Mouse (Mus musculus) cortical plate, adult 2 months (tissue): ENCODE results near the gene Cfap46. TPM values are rescaled to one million over a fixed set of nuclear protein-coding genes. Genes with fewer than 3 reads are reported as not detected.

ENCODE experiments used
- H3K27ac ChIP-seq: fragments of 200-500 bp; 2 replicates; pipeline ENCODE4 v1.5.1; 2012; ENCODE audit warnings: low read length, control low read depth, inconsistent platforms; ENCODE audit not compliant: insufficient read depth
- H3K4me1 ChIP-seq: fragments of 200-500 bp; 2 replicates; pipeline ENCODE4 v1.6.1; 2011; ENCODE audit warnings: low read length; ENCODE audit not compliant: control insufficient read depth, insufficient read depth
- H3K4me3 ChIP-seq: fragments of 200-500 bp; 2 replicates; pipeline ENCODE4 v1.5.1; 2011; ENCODE audit warnings: mild to moderate bottlenecking, low read length, control low read depth; ENCODE audit not compliant: insufficient read depth
- CTCF ChIP-seq: fragments of 200-500 bp; IDR thresholded peaks from 2 replicates; pipeline ENCODE4 v1.5.1; 2011; ENCODE audit warnings: mild to moderate bottlenecking, control low read depth, low read length; ENCODE audit not compliant: insufficient read depth; ENCODE audit errors: extremely low read depth
- POLR2A ChIP-seq: fragments of 200-500 bp; IDR thresholded peaks from 2 replicates; pipeline ENCODE4 v1.6.1; 2011; ENCODE audit warnings: mild to moderate bottlenecking, low read length, control low read depth; ENCODE audit not compliant: insufficient read depth; ENCODE audit errors: extremely low read depth
- polyA plus RNA-seq: library from polyadenylated mRNA; depleted of rRNA; stranded (reverse); fragments of >200 nt; gene quantifications from 2 replicates; pipeline ENCODE4 v1.2.3, GENCODE M21; 2012

Cfap46 gene
- polyA plus RNA-seq, 1 experiment: 5.0 TPM

DNA sequence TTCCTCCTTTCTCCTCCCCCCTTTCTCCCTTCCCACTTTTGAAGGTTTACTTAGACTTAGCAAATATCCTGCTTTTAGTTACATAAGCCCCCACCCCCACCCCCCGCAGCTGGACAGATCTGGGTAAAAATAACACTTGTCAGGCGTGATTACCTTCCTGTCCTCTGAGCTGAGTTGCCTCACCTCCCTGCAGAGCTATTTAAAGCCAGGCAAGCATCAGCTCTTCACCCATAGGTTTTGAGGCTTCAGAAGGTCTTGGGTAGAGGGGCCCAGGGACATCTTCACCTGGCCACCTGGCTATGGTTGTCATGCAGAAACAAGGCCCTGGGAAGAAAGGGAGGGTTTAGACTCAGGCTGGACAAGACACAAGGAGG is 20.2 kb upstream of the Cfap46 start:
- Histone ChIP-seq H3K27ac (no peak overlapping the region), H3K4me1 (peaks cover 20% of the 10 kb centered on the region), H3K4me3 (no peak overlapping the region)
- no peak for TF ChIP-seq POLR2A
- no peak for TF ChIP-seq CTCF

DNA sequence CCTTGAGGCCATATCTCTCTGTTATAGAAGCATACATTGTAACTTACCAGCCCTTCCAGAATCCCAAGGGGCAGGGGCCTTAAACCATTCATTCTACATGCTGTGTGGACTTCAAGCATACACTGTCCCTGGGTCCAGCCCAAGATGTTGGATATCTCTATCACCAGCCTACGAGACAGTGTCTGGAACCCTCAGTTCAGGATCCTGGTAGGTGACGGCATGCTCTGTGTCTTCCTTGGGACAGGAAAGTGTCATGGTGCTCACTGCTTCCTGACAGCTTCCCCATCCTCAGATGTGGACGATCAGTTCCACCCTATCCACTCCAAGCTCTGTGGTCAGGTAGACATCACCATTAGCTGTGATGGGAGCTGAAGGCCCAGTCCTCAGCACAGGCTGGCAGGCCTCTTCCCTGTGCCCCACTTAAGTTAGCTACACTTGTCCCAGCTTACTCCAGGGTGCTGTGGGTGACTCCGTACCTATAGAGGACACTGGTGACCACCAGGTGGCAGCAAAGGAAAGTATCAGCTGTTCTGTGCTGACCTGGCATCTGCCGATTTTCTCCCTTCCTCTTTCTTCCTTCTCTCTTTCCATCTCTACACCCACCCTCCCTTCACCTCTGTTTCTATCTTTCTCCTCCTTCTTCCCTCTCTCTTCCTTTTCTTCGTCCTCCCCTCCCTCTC is 19.7 kb upstream of the Cfap46 start:
- Histone ChIP-seq H3K4me3 (no peak overlapping the region), H3K4me1 (peaks cover 20% of the 10 kb centered on the region), H3K27ac (no peak overlapping the region)
- TF ChIP-seq CTCF (peak; percentile 93), POLR2A (no peak)

DNA sequence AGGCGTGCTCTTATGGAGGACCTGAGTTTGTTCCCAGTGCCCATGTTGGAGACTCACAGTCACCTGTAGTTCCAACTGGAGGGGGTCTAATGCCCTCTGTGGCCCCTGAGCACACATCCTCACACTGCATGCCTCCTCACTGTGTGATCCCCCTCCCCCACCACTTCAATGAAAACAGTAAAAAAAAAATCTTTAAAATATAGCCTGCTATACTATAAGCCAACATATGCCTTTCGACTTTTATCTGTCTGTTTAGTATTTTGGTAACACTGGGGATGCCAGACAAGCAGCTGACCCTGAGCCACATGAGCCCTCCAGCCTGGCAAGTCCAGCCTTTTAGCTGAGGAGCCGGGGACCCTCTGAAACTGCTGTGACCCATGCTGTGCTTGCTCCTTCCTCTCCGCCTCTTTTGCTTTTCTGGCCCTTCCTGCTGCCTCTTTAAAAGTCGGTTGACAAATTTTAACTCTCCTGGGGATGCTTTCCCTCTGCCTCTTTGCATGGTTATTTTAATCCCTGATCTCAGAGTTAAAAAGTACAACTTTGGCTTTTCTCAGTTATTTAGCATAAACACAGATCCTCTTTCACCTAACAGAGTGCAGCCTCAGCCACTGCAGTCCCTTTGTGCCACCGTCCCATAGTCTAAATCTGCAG is 18.2 kb upstream of the Cfap46 start:
- no peak overlapping the region for H3K27ac ChIP-seq
- TF ChIP-seq POLR2A (no peak), CTCF (no peak)
- peaks cover 16% of the 10 kb centered on the region for H3K4me1 ChIP-seq
- H3K4me3 ChIP-seq: no peak overlapping the region

DNA sequence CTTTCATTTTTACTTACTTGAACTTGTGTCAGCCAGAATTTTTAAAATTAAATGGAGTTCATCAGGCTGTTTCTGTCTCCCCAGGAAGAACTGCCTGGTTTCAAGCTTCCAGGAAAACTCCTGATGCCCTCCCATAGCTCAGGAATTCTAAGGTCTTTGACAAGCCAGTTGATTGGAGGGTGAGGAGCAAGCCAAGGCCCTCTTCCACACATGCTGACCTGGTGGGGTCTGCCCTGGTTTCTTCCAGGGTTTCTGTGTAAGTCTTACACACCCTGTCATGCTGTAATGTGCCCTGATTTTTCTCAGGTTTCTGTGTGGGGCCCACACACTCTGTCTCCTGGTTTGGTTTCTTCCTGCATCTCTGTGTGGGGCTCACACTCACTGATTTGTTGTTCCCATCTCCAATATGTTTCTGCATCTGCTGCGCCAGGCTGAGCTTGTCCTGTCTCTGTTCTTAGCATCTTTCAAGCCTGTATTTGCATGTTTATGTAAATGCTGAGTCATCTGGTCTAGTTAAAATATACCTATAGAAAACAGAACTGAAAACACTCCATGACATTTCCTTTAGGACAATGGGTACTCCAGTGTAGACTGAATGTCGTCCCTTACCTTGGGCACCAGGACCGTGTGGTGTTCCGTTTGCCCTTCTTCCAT is 9.2 kb upstream of the Cfap46 start:
- H3K4me1 ChIP-seq: peaks cover 6% of the 10 kb centered on the region
- H3K4me3 ChIP-seq: no peak overlapping the region
- H3K27ac ChIP-seq: no peak overlapping the region
- TF ChIP-seq CTCF: no peak
- TF ChIP-seq POLR2A: no peak

DNA sequence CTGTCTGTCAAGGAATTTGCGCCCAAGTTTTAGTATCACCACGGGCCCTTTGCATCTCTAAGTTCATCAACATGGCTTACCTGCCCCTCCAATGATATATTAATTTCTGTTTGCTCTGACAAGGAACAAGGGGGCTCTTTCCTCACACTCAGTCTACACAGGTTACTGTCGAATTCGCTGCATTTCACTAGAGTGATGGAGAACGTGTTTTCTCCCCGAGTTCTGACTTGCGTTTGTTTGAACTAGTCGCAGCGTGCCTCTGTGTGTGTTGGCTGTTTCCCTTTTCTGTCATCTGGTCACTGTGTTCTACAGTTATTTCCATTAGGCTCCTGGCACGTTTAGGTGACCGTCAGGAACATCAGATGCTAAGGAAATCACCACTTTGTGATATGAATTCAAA is 8.6 kb upstream of the Cfap46 start:
- TF ChIP-seq CTCF (no peak), POLR2A (no peak)

DNA sequence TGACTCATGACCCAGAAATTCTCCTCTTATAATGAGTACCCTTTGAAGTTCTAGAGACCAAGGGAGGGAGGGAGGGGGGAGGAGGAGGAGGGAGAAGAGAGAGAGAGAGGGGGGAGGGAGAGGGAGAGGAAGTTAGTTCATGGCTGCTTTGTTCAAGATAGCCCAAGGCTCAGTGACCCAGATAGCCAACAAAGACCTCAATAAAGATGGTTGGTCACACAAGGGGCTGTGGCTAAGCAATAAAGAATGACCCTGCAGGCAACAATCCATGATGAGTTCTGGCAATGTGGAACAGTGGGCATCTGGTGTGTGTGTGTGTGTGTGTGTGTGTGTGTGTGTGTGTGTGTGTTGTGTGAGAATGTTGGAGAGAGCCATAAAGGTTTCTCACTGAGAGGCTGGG is 1.7 kb upstream of the Cfap46 start:
- H3K4me3 ChIP-seq: no peak overlapping the region
- no peak for TF ChIP-seq CTCF
- H3K4me1 ChIP-seq: 0 out of 2 replicates have a peak, but pooled peaks cover 3% of the 10 kb centered on the region
- H3K27ac ChIP-seq: no peak overlapping the region

More for the DNA sequence above, 8.6 kb upstream of the Cfap46 start:
- Histone ChIP-seq H3K27ac (no peak overlapping the region), H3K4me3 (no peak overlapping the region), H3K4me1 (peaks cover 6% of the 10 kb centered on the region)

DNA sequence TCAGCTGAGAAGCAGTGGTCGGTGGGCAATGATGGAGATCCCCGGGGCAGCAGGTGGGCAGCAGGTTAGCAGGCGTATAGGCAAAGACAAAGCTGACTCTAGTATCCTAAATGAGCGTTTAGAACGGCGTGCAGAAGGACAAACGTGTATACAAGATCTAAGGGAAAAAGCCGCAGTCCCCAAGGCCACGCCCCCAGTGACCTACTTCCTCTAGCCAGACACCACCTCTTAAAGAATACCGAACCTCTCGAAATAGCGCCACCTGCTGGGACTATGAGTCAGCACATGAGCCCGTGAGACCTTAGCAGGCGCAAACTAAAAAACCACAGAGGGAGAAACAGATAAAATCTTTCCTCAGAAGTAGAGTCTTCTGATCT is 924 bp upstream of the Cfap46 start:
- Histone ChIP-seq H3K27ac (peak overlapping the region; percentile 54), H3K4me1 (0 out of 2 replicates have a peak, but pooled peaks cover 3% of the 10 kb centered on the region), H3K4me3 (peak overlapping the region; percentile 66)
- peak; percentile 86 for TF ChIP-seq CTCF
- TF ChIP-seq POLR2A: peak; percentile 67; the same call in 1 of the 2 replicates

DNA sequence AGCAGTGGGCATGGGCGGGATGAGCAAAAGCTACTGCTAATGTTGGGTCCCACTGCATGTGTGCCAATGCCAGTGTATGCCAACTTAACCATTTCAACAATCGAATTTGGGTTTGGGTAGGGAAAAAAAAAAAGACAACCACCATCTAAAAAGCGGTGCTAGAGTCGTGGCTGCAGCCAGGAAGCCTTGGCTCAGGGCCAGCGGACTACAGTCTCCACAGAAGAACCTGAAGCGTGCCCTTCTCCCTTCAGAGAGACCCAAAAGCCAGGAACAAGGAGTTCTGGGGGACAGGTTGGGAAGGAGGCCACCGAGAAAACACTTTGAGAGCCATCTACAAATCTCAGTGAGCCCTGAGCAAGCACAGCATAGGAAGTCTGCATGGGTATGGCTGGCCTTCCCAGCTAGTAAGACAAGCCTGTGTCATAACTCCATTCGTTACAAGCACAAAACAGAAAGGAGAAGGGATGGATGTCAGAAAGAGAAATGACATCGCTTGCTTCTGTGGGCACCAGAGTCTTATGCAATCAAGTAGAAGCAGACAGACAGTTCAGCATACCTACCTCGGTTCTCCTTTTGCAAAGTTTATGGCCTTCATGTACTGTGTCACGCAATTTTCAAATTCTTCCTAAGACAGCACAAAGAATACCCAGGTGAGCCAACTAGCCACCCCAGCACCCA is 1.6 kb downstream of the Cfap46 start:
- TF ChIP-seq POLR2A (no peak), CTCF (no peak)
- Histone ChIP-seq H3K4me1 (0 out of 2 replicates have a peak, but pooled peaks cover 3% of the 10 kb centered on the region), H3K4me3 (no peak overlapping the region), H3K27ac (no peak overlapping the region)

DNA sequence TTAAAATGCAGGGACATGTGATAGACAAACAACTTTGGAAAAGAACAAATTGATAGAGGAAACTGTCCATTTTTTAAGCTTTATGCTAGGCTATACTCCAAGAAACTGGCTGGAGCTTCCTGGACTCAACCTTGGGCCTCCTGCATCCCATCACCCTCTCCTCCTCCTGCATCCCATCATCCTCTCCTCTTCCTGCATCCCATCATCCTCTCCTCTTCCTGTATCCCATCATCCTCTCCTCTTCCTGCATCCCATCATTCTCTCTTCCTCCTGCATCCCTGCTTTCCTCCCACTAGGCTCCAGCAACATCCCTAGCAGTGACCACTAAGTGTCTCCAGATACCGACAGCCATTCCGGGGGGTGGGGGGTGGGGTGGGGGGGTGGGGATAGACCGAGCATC is 7.2 kb downstream of the Cfap46 start:
- TF ChIP-seq POLR2A (no peak), CTCF (no peak)
- Histone ChIP-seq H3K4me1 (no peaks in the 10 kb centered on the region), H3K4me3 (no peak overlapping the region), H3K27ac (no peak overlapping the region)
